Mouse (Mus musculus) heart, postnatal 0 days (tissue): ENCODE results near the gene Clcnka. TPM values are rescaled to one million over a fixed set of nuclear protein-coding genes. Genes with fewer than 3 reads are reported as not detected.

Experiments used
- ATAC-seq: fragments of 200-750 bp; cut with Nextera tagmentation; 2 replicates; pipeline ENCODE4 v1.8.0; 2017; ENCODE audit warnings: low read depth, moderate number of reproducible peaks, moderate library complexity; ENCODE audit not compliant: insufficient read depth
- DNase-seq: peaks from one replicate; pipeline ENCODE4 v3.0.0-alpha.2; 2016; ENCODE audit warnings: low spot score
- H3K27ac ChIP-seq: fragments of 300-500 bp; sonication (generic); 2 replicates; pipeline ENCODE4 v1.5.1; 2014; ENCODE audit warnings: low read depth, mild to moderate bottlenecking
- H3K27me3 ChIP-seq: fragments of 300-500 bp; sonication (generic); 2 replicates; pipeline ENCODE4 v1.6.1; 2014; ENCODE audit warnings: low read length, mixed read lengths; ENCODE audit not compliant: control insufficient read depth, insufficient read depth
- H3K36me3 ChIP-seq: fragments of 300-500 bp; sonication (generic); replicated peaks from 2 replicates; pipeline ENCODE4 v1.6.1; 2014; ENCODE audit warnings: low read length, mixed read lengths; ENCODE audit not compliant: control insufficient read depth, insufficient read depth
- H3K4me1 ChIP-seq: fragments of 300-500 bp; sonication (generic); 2 replicates; pipeline ENCODE4 v1.6.1; 2014; ENCODE audit warnings: antibody characterized with exemption; ENCODE audit not compliant: control insufficient read depth, insufficient read depth
- H3K4me2 ChIP-seq: fragments of 300-500 bp; sonication (generic); 2 replicates; pipeline ENCODE4 v1.6.1; 2014; ENCODE audit warnings: low read depth, mild to moderate bottlenecking, low read length, moderate library complexity
- H3K4me3 ChIP-seq: fragments of 300-500 bp; sonication (generic); 2 replicates; pipeline ENCODE4 v1.5.1; 2014; ENCODE audit warnings: low read depth, low read length
- H3K9ac ChIP-seq: fragments of 300-500 bp; sonication (generic); replicated peaks from 2 replicates; pipeline ENCODE4 v1.6.1; 2014; ENCODE audit warnings: low read depth, low read length, mixed read lengths
- H3K9me3 ChIP-seq: fragments of 300-500 bp; sonication (generic); replicated peaks from 2 replicates; pipeline ENCODE4 v1.6.1; 2016; ENCODE audit warnings: low read length; ENCODE audit not compliant: control insufficient read depth
- CTCF ChIP-seq: IDR thresholded peaks from 2 replicates; pipeline ENCODE4 v1.5.1; 2016; ENCODE audit warnings: antibody characterized with exemption, control low read depth, low read depth
- EP300 ChIP-seq: IDR thresholded peaks from 2 replicates; pipeline ENCODE4 v1.6.1; 2016; ENCODE audit warnings: antibody characterized with exemption, low read depth
- WGBS: fragments of 180-500 bp; shearing (Covaris S2); extraction: QIAGEN DNeasy Blood & Tissue Kit; methylation state at CpG from one replicate; pipeline ENCODE4 v1.1.7; 2014; 5-methylcytosine and 5-hydroxymethylcytosine counted together
- polyA plus RNA-seq: library from polyadenylated mRNA; unstranded; fragments of >200 nt; fragmentation: Nextera tagmentation; extraction: Ambion mirVana; gene quantifications from 2 replicates; pipeline ENCODE4 v1.2.1, GENCODE M21; 2015
- total RNA-seq: library from RNA; depleted of rRNA; stranded (reverse); fragments of >200 nt; gene quantifications from 2 replicates; pipeline ENCODE4 v1.2.3, GENCODE M21; 2014; ENCODE audit warnings: low replicate concordance

Clcnka gene
- total and polyA plus RNA-seq, 2 experiments from 2014 or later, result not detected

DNA sequence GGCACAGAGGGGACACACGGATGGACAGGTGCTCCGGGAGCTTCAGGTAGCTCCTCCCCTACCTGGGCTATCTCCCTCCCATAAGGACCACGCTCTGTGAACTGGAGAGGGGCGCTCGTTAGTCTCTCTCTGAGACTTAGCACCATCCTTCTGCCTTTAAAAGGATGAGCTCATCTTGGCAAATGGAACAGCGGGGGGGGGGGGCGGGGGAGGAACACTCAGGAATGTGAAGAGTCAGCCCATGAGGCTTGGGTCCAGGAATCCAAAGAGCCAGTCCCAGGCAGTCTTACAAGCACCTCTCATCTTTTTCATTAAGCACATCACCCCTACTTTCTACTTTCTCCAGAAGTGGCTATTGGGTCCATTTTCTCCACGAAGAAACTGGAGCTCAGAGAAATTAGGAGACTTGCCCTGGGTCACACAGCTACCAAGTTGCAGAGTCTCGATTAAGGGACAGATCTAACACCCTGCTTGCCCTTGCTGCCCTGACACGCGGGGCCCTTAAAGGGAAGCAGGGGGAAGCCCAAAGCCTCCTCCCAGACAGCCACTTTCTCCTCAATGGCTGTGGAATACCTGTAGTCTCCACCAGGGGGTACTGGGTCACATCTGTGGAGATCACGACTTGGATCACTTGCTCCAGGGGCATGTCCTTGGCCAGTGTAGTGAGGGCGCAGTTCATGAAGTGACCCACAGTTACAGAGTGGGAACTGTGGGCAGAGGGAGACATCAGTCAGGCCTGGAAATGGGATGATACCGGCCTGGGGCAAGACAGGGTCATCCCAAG is 8.2 kb upstream of the Clcnka start:
- H3K9me3 ChIP-seq, result no peaks in the 10 kb centered on the region
- H3K36me3 ChIP-seq, result no peaks in the 10 kb centered on the region
- 0 out of 2 replicates have a peak overlapping the region, but pooled peaks have one; percentile 20 for H3K9ac ChIP-seq
- H3K27me3 ChIP-seq, result no peaks in the 10 kb centered on the region
- H3K27ac ChIP-seq, result peak overlapping the region; percentile 53
- peak; percentile 77 for ATAC-seq
- peaks cover 19% of the 10 kb centered on the region for H3K4me1 ChIP-seq
- peak; percentile 87 for DNase-seq
- no peak for TF ChIP-seq EP300
- peak; percentile 92 for TF ChIP-seq CTCF
- H3K4me2 ChIP-seq, result no peak overlapping the region
- 23% methylated on average over 14 of the region's 14 CpGs for WGBS
- no peak overlapping the region for H3K4me3 ChIP-seq

- DNase-seq (no peak), ATAC-seq (no peak)
- whole genome bisulfite sequencing, result 80% methylated on average over 3 of the region's 3 CpGs
- Histone ChIP-seq H3K36me3 (no peaks in the 10 kb centered on the region), H3K27ac (no peak overlapping the region), H3K27me3 (no peaks in the 10 kb centered on the region), H3K4me2 (no peak overlapping the region), H3K9ac (no peak overlapping the region), H3K9me3 (no peaks in the 10 kb centered on the region), H3K4me1 (peaks cover 17% of the 10 kb centered on the region), H3K4me3 (no peak overlapping the region)
- TF ChIP-seq EP300 (no peak), CTCF (no peak)
Observed at GRCm38 (mm10) chr4:141405314-141405622, 6.7 kb upstream of the Clcnka start.

- ATAC-seq (peak; percentile 67), DNase-seq (peak; percentile 86)
- Histone ChIP-seq H3K36me3 (no peaks in the 10 kb centered on the region), H3K4me2 (peak overlapping the region; percentile 35), H3K9ac (peak overlapping the region; percentile 3; the same call in 1 of the 2 replicates), H3K27ac (no peak overlapping the region), H3K4me3 (no peak overlapping the region), H3K27me3 (no peaks in the 10 kb centered on the region), H3K4me1 (peaks cover 17% of the 10 kb centered on the region), H3K9me3 (no peaks in the 10 kb centered on the region)
- TF ChIP-seq CTCF (peak; percentile 97), EP300 (no peak)
- WGBS, result 11% methylated on average over 15 of the region's 15 CpGs
Observed at GRCm38 (mm10) chr4:141404518-141405313, 6.2 kb upstream of the Clcnka start.

DNA sequence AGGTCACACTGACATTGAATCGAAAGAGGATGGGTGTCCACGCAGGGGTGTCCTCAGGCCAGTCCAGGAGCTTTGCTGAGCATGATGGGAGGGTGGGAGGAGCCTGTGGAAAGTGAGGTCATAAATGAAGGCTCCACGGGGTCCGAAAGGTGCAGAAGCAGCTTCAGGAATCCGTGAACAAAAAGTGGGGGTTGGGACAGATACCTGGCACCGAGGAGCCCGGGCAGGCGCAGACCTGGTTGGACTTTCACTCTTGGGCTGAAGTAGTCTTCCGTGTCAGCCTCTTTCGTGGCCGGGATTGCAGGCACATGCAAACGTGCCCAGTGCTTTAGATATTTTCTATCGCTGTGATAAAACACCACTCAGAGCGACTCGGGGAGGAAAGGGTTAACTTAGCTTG is 1.6 kb upstream of the Clcnka start:
- 81% methylated on average over 15 of the region's 15 CpGs for WGBS
- TF ChIP-seq EP300 (no peak), CTCF (no peak)

GRCm38 (mm10) chr4:141397861-141398260 is 663 bp downstream of the Clcnka start:
- Histone ChIP-seq H3K27me3 (no peaks in the 10 kb centered on the region; the same call in 1 of the 2 replicates), H3K4me3 (no peak overlapping the region), H3K9me3 (no peaks in the 10 kb centered on the region), H3K36me3 (no peaks in the 10 kb centered on the region), H3K4me1 (no peaks in the 10 kb centered on the region; the same call in 1 of the 2 replicates), H3K27ac (no peak overlapping the region), H3K9ac (no peak overlapping the region), H3K4me2 (no peak overlapping the region)
- WGBS, result 75% methylated on average over 12 of the region's 12 CpGs
- no peak for TF ChIP-seq EP300
- TF ChIP-seq CTCF, result no peak
- DNase-seq (no peak), ATAC-seq (no peak)

More for the DNA sequence above, 1.6 kb upstream of the Clcnka start:
- Histone ChIP-seq H3K4me1 (no peaks in the 10 kb centered on the region), H3K4me2 (no peak overlapping the region), H3K27me3 (no peaks in the 10 kb centered on the region; the same call in 1 of the 2 replicates), H3K27ac (no peak overlapping the region), H3K9ac (no peak overlapping the region), H3K36me3 (no peaks in the 10 kb centered on the region), H3K9me3 (no peaks in the 10 kb centered on the region), H3K4me3 (no peak overlapping the region)
- ATAC-seq (no peak), DNase-seq (no peak)
